Mouse (Mus musculus): ENCODE measurements at regions not wholly inside any gene's neighbourhood (a gene's known extent, or its start where the extent isn't known, plus 50 kb on each side); places are given as distances from the start of the nearest gene placed in this dataset.

- DNase-seq (ENCODE audit: low read depth, low spot score) = no peak
These were observed 287.9 kb upstream of the Xylt1 start for GRCm38 (mm10) chr7:117092860-117093259.

- no peak for DNase-seq (ENCODE audit: low read depth, low spot score)
These were observed 283.2 kb upstream of the Xylt1 start for GRCm38 (mm10) chr7:117097618-117098017.

GRCm38 (mm10) chr7:117099041-117099440, 281.7 kb upstream of the Xylt1 start:
- DNase-seq (ENCODE audit: low read depth, low spot score) = no peak

GRCm38 (mm10) chr7:117103035-117103434, 277.7 kb upstream of the Xylt1 start:
- DNase-seq (ENCODE audit: low read depth, low spot score) = no peak

GRCm38 (mm10) chr7:117106691-117107191, 274.0 kb upstream of the Xylt1 start:
- no peak for DNase-seq (ENCODE audit: low read depth, low spot score)

- DNase-seq (ENCODE audit: low read depth, low spot score) = no peak
These were observed 272.4 kb upstream of the Xylt1 start for GRCm38 (mm10) chr7:117108391-117108790.

DNA sequence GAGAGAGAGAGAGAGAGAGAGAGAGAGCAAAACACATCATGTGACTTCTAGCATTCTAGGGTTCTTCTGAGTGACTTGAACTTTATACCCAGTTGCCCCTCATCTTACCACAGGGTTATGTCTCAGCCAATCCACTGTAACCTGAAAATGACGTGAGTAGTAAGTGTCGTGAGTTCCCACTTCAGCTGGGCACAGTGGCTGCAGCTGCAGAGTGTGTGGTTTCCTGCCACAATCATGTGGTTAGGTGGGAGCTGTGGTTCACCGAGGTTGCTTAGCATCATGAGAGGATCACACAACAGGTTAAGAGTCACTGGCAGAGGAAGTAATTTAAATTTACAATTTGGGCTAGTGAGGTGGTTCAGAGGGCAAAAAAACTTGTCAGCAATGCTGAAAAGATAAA, 253.1 kb upstream of the Xylt1 start:
- DNase-seq (ENCODE audit: low read depth, low spot score) = no peak

DNA sequence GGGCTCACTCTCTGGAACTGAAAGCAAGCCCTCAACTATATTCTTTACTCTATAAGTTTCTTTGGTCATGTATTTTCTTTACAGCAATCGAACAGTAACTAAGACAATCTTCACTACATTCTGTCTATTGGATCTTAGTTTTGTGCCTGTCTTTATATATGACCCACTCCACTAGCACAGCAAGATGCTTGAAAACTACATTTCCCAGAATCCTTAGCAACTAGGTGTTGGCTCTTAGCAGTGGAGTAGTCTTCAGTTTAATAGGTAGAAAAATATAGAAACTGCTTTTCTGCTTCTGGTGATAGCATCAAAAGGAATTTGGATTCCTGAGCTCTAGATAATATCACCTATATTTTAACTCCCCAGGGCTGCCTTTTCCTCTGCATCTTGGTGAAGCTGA, 245.9 kb upstream of the Xylt1 start:
- DNase-seq (ENCODE audit: low read depth, low spot score) = no peak

DNA sequence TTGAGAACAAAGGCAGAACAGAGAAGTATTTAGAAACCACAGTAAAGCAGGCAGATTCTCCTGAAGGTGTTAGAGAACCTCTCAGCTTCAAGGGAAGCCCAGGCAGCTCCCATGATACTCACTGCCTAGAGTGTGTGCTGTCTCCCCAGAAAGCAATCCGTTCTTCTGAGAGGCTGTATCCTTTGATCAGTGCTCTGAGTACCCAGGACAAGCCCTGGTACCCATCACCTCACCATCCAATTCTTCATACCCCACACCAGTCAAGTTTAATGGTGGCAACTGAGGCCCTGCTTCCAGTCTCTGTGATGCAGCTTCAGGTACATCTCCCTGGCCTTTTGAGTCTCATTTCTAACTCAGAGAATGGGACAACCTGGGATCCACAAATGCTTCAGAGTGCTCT, 242.1 kb upstream of the Xylt1 start:
- DNase-seq (ENCODE audit: low read depth, low spot score) = no peak

- no peak for DNase-seq (ENCODE audit: low read depth, low spot score)
These were observed 241.4 kb upstream of the Xylt1 start for GRCm38 (mm10) chr7:117139245-117139970.

DNA sequence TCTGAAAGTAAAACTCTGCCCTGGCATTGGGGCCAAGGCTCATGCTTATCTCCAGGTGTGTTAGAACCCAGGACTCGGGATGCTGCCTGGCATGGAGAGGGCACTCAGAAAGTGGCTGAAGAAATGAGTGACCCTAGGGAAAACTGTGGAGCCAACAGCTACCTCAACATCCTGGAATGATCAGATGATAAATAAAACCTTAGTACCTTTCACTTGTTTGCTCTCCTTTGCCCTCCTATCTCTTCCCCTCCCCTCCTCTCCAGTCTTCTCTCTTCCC, 240.9 kb upstream of the Xylt1 start:
- no peak for DNase-seq (ENCODE audit: low read depth, low spot score)

GRCm38 (mm10) chr7:117146809-117147208, 234.0 kb upstream of the Xylt1 start:
- no peak for DNase-seq (ENCODE audit: low read depth, low spot score)

DNA sequence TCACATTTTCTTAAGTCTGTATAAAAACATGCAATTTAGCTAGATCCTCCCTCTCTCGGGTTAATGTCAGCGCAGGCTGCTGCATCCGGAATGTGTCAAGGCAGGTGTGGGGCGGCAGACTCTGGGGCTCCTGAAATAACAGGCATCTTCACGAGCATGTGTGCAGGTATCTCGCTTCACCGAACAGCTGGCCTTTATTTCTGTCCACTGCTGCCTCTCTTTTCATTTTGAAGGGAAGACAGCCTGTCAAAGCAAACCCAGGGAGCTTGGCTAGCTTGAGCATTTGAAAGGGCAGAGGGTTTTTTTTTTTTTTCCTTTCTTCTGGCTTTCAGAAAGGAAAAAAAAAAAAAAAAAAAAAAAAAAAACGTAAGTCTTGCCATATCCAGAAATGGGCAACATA, 230.4 kb upstream of the Xylt1 start:
- no peak for DNase-seq (ENCODE audit: low read depth, low spot score)

DNA sequence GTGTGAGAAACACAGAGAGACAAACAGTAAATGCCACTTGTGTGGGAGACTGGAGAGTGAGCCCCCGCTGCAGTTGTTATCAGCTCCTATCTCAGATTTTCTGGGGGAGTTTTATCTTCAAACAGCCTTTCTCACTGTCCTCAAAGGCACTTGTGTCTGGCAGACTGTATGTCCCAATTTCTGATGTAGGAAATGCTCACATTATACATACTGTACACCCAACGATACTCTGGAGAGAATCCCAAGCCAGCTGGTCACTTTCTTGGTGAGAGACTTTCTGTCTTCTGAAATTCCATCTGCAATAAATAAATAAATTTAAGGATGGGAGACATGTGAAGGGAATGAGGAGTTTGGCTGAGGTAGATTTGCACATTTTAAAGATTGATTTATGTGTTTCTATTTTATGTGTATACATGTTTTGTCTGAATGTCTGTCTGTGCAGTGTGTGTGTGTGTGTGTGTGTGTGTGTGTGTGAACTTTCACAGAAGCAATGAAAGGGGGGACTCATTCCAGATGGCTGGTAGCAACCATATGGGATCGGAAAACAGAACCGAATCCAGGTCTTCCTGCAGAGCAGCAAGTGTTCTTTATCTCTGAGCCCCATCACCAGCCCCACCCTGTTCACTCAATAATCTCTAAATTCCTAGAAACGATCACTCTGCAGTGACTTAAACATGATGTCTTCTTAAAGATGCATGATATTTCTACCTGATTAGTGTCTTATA, 226.8 kb upstream of the Xylt1 start:
- no peak for DNase-seq (ENCODE audit: low read depth, low spot score)

GRCm38 (mm10) chr7:117161193-117161908, 219.4 kb upstream of the Xylt1 start:
- DNase-seq (ENCODE audit: low read depth, low spot score) = no peak

DNA sequence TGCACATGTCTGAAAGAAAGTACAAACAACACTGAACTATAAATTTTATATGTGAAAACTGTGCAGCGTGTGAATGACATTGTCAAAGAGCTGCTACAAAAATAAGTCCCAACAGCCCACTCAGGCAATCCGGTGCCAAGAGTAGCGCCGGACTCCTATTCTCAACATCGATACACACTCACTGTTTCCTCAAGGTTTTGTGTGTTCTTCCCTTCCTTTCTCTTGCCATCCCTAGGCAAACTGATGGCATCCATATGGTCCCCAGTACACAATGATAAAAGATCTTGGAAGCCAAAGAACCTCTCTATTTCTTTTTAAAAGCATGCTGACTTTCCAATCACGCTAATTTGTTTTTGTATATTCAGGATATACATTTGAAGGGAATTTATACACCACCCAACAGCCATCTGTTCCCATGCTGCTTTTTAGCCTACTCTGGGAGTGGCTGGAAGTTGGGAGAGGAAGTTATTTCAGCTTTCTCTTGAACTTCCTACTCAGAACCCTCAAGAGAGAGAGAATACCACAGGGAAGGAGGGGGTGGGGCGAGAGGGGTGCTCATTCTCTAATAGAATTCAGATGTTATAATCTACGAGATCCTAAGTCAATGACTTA, 205.9 kb upstream of the Xylt1 start:
- no peak for DNase-seq (ENCODE audit: low read depth, low spot score)

DNA sequence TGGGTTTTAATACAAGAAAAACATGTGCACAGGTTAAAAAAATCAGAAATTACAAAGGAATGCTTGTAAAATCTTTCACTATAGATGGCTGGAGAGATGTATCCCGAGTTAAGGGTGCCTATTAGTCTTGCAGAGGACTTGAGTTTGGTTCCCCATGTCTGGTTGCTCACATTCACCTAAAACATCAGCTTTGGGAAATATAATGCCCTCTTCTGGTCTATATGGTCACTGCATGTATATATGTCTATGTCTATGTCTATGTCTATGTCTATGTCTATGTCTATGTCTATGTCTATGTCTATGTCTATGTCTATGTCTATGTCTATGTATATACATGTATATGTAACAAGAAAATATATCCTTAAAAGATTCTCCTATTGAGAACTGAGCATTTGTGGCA, 196.8 kb upstream of the Xylt1 start:
- DNase-seq (ENCODE audit: low read depth, low spot score) = no peak

- DNase-seq (ENCODE audit: low read depth, low spot score) = no peak
These were observed 194.9 kb upstream of the Xylt1 start for GRCm38 (mm10) chr7:117185891-117186290.

- no peak for DNase-seq (ENCODE audit: low read depth, low spot score)
These were observed 184.2 kb upstream of the Xylt1 start for GRCm38 (mm10) chr7:117196611-117197010.

- no peak for DNase-seq (ENCODE audit: low read depth, low spot score)
These were observed 154.5 kb upstream of the Xylt1 start for GRCm38 (mm10) chr7:117226294-117226693.

- DNase-seq (ENCODE audit: low read depth, low spot score) = no peak
These were observed 151.2 kb upstream of the Xylt1 start for GRCm38 (mm10) chr7:117229619-117230018.

DNA sequence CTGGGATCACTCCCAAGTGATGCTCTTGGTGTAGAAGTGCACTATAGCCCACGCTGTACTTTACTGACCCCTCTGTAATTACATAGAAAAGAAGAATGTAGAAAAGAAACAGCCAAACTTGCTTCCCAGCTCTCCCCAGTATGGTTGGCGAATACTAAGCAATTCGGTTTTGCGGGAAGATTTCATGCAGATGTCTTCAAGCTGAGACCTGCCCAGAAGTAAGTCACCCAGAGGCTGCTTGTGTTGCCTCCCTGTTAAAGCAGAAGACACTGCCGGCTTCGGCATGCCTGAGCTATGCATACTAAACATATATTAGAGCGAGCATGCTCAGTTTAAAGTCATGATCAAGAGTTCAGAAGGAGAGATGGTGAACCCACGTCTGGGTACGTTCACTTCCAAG, 124.0 kb upstream of the Xylt1 start:
- no peak for DNase-seq (ENCODE audit: low read depth, low spot score)

All from retina, adult 2 months (tissue).